Mouse (Mus musculus) liver, postnatal 0 days (tissue): ENCODE results near the gene Slc5a9.

ENCODE experiments used
- CTCF ChIP-seq: sonication (generic); IDR thresholded peaks from 2 replicates; pipeline ENCODE4 v1.5.1; 2016; ENCODE audit warnings: antibody characterized with exemption, low read depth
- EP300 ChIP-seq: IDR thresholded peaks from 2 replicates; pipeline ENCODE4 v1.6.1; 2016; ENCODE audit warnings: antibody characterized with exemption, low read depth, mild to moderate bottlenecking

DNA sequence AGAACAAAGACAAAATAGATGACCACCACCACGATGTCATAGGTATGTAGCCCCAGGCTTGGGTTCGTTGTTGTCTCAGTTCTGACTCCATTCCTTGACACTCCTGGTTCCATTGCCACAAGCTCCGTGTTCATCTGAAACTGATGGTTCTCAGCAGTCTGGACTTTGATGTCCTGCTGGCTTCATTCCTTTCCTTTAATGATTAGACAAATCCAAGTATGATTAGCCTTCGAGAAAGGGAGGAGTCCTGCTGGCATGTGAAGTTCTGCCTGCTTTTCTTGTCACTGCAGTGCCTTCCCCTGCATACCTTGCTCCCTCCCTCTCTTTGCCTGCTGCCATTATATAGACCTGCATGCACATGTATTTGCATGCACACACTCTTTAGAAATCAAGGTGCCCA lies 4.2 kb downstream of the Slc5a9 start:
- TF ChIP-seq EP300 = no peak
- no peak for TF ChIP-seq CTCF
